Mouse (Mus musculus) 3134 (cell line): ENCODE measurements around the gene Tenm2.

ENCODE experiments used
- DNase-seq: peaks from one replicate; pipeline ENCODE4 v3.0.0-alpha.2; 2011; ENCODE audit warnings: low spot score; ENCODE audit not compliant: insufficient read length; ENCODE audit errors: extremely low read depth

The Tenm2 gene

GRCm38 (mm10) chr11:36395803-36396710 is 839.7 kb downstream of the Tenm2 start:
- no peak for DNase-seq

GRCm38 (mm10) chr11:36384696-36385095 is 851.1 kb downstream of the Tenm2 start:
- DNase-seq: no peak

GRCm38 (mm10) chr11:36371814-36372213 is 864.0 kb downstream of the Tenm2 start:
- no peak for DNase-seq

- DNase-seq: no peak
Measured at GRCm38 (mm10) chr11:36365067-36365466, 870.7 kb downstream of the Tenm2 start.

- no peak for DNase-seq
Measured at GRCm38 (mm10) chr11:36364441-36364840, 871.3 kb downstream of the Tenm2 start.

GRCm38 (mm10) chr11:36362514-36362913 is 873.2 kb downstream of the Tenm2 start:
- no peak for DNase-seq

GRCm38 (mm10) chr11:36353252-36353651 is 882.5 kb downstream of the Tenm2 start:
- no peak for DNase-seq

- no peak for DNase-seq
Measured at GRCm38 (mm10) chr11:36351752-36352151, 884.0 kb downstream of the Tenm2 start.

GRCm38 (mm10) chr11:36351341-36351740 is 884.4 kb downstream of the Tenm2 start:
- DNase-seq: no peak

GRCm38 (mm10) chr11:36350264-36350663 is 885.5 kb downstream of the Tenm2 start:
- DNase-seq: no peak

GRCm38 (mm10) chr11:36349856-36350255 is 885.9 kb downstream of the Tenm2 start:
- DNase-seq: no peak

- DNase-seq: no peak
Measured at GRCm38 (mm10) chr11:36341799-36342198, 894.0 kb downstream of the Tenm2 start.

- DNase-seq: no peak
Measured at GRCm38 (mm10) chr11:36338424-36338823, 897.3 kb downstream of the Tenm2 start.

- DNase-seq: no peak
Measured at GRCm38 (mm10) chr11:36337063-36337462, 898.7 kb downstream of the Tenm2 start.

- no peak for DNase-seq
Measured at GRCm38 (mm10) chr11:36335147-36335546, 900.6 kb downstream of the Tenm2 start.

GRCm38 (mm10) chr11:36334100-36334735 is 901.5 kb downstream of the Tenm2 start:
- no peak for DNase-seq

- DNase-seq: no peak
Measured at GRCm38 (mm10) chr11:36332222-36332621, 903.5 kb downstream of the Tenm2 start.

GRCm38 (mm10) chr11:36331408-36332178 is 904.2 kb downstream of the Tenm2 start:
- DNase-seq: no peak

- DNase-seq: no peak
Measured at GRCm38 (mm10) chr11:36327243-36327642, 908.5 kb downstream of the Tenm2 start.

GRCm38 (mm10) chr11:36309317-36309716 is 926.4 kb downstream of the Tenm2 start:
- DNase-seq: no peak

GRCm38 (mm10) chr11:36307276-36307675 is 928.5 kb downstream of the Tenm2 start:
- DNase-seq: no peak
